Mouse (Mus musculus): ENCODE data around the gene Tinagl1.

The Tinagl1 gene

DNA sequence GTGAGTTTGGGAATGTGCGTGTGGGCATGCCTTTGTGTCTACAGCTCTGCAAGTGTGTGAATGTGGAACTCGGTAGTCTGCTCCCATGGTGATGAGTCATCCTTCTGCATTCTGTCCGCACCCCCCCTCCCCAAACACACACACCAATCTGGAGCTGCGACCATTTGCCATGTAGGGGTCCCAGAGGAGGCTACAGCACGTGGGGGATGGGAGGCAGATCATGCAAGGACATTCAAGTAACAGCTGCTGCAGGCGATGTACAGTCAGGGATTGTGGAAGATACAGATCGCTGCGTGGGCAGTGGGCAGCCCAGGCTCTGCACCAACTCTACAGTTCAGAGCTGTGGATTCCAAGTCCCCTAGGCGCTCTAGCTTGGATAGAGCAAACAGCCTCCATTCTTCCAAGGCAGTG is 33.9 kb downstream of the Tinagl1 start:
- 27% methylated on average over 9 of the region's 9 CpGs for whole genome bisulfite sequencing

GRCm38 (mm10) chr4:130139214-130139492 is 35.8 kb downstream of the Tinagl1 start, which contains the start of gene Hcrtr1:
TSS of gene Hcrtr1 (minus strand) at chr4:130139359.
- 3% methylated on average over 14 of the region's 15 CpGs for WGBS

DNA sequence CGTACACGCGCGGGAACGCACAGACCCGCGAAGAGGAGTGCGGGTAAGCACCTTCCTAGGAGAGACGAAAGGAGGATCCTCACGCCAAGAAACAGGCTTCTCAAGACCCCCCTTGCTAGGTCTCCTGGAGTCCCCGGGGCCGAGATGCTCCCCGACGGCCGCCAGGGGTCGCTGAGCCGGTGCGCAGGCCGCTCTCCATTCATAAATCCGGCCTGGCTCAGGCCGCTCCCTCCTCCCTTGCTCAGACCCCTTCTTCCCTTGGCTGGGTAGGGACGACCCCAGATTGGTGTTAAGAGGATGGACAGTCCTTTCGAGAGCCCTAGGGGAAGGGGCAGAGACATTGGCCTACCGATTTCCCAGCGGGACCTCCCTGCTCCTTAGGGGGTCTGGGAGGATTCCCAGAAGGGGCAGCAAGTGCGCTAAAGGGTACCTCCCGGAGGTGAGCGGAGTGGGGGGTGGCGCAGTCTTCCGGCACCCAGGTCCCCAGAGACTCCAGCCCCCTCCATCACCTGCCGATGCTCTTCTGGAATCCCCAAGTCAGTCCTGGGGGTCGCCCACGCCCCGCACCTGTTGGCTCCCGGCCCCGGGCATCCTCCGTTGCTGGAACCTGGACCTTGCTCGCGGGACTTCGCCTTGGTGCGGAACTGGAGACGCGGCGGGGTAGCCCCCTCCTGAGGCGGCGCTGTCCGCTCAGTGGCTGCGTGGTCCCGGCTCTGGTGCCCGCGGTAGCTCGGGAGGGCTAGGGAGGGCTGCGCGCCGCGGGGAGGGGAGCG is 36.3 kb downstream of the Tinagl1 start:
- WGBS: under 1% methylated on average over 56 of the region's 57 CpGs

DNA sequence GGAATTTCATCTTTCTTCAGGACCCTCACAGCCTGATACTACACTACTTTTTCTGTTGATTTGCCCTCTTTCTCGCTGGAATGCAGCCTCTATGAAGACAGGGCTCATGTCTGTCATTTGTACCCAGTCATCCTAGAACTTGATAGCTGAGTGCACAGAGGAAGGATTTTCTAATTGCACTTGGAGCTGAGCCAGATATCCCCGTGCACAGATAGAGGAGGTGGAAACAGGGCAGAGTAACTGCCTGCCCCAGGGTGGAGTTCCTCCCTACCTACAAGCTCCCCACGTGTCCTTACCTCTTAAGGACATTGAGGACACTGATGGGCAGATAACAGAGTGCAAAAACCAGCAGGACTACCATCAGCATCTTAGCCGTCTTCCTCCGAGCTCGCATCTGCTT is 41.5 kb downstream of the Tinagl1 start:
- WGBS: 71% methylated on average over 6 of the region's 6 CpGs

DNA sequence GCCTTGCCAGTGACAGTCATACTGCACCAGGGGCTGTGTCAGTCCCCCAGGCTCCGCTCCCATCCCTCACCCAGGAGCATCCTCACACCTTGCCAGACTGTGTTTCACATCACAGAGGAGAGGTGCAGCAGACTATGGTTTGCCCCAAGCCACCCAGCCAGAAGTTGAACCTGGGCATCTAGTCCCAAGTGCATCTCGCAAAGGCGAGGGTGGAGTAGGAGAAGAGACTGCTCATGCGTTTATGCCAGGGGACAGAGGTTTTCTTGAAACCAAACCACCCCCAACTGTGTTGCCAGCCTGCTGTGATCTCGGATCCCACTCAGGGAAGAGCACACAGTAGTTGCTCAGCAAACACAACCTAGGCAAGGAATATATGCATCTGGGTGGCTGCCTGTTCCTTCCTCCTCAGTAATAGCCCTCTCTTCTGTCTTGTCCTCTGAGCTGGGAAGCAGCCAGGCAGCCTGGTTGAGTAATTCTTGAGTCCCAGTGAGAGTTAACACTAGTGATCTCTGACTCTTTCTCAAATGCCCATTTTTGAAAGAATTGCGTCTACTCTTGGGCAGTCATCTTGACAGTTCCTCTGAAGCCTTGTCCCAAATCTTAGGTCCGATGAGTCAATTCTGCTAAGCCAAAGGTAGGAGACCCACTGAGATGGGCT is 43.3 kb downstream of the Tinagl1 start:
- WGBS: 79% methylated on average over 7 of the region's 7 CpGs

DNA sequence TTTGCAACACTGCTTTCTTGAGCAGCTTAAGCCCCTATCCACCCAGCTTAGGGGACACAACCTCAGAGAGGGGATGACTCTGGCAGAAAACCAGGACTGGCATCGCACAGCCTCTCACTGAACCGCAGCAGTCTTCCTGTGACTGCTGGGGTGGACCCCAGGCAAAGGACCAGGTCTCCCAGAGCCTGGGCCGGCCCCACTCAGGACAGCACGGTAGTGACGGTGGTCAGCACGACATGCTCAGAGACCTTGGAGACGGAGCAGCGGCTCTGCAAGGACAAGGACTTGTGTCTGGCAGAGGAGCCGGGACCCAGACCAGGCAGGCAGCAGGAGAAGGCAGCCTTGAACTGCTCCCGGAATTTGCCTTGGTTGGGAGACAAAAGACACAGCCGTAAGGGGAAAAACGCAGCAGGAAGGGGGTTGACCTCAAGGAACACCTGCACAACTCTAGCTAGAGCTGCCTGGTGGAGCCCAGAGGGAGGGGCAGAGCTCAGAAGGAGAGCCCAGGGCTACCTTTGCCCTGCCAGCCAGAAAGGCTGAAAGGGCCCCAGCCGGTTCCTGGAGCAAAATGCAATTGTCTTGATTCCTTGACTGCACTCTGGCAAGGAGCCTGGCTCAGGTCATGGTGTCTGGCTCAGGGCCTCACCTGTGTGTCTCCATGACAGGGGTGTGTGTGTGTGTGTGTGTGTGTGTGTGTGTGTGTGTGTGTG is 44.1 kb downstream of the Tinagl1 start:
- 72% methylated on average over 13 of the region's 13 CpGs for WGBS

GRCm38 (mm10) chr4:130130082-130130481 is 44.8 kb downstream of the Tinagl1 start:
- 68% methylated on average over 10 of the region's 10 CpGs for WGBS

DNA sequence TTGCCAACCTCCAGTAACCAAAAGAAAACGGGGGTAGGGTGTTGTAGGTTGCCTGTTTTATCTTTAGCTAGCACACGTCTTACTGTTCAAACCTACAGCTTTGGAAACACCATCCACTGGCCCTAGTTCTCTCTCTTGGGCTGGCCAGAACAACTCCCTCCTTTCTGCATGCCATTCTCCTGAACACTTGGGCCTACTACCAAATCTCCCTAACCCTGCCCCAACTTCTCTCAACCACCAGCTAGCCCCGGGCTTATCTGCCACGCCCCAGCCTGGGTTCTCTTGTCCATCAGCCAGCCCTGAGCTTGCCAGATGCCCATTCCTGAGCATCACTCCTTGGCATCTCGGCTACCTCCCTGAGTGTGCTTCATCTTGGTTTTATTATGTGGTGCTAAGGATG is 46.0 kb downstream of the Tinagl1 start:
- WGBS: 80% methylated on average over 5 of the region's 5 CpGs

DNA sequence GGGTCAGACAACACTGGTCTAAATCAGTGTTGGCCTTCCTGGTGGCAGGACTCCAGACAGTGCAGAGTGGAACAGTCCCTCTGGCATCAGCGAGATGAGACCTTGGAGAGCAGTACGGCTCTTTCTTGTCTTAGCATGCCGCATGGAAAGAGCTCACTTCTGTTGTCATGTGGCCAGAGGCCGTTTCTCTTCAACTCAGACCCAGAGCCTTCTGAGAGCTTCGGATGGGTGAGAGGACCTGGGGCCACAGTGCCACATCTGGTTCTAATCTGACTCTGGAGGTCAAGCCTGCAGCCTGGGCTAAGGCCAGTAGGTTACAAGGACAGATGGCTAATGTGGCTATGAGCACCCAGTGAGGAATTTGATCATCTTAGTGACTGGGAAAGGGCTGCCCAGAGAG is 49.0 kb downstream of the Tinagl1 start:
- WGBS: 78% methylated on average over 5 of the region's 5 CpGs

- 81% methylated on average over 6 of the region's 6 CpGs for WGBS
Measured at GRCm38 (mm10) chr4:130125164-130125563, 49.8 kb downstream of the Tinagl1 start.

DNA sequence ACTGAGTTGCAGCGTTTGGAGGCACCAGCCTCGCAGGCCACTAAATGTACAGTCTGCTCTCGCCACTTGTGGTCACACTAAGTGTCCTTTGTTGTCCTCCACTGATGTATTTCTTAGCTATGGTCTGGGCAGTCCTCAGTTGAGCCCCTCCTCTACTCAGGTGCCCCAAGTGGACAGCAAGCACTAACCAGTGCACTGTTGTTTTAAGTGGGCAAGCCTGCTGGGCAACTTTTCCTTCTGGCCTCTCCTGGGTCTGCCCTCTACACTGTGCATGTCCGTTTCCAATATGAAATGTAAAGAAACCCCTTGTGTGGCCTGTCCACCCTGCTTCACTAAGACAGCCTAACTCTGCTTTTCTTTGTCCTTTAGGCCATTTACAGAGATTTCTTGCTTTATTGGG is 50.8 kb downstream of the Tinagl1 start:
- WGBS: 95% methylated on average over 4 of the region's 4 CpGs

- WGBS: 77% methylated on average over 5 of the region's 5 CpGs
Measured at GRCm38 (mm10) chr4:130123020-130123419, 51.9 kb downstream of the Tinagl1 start.

GRCm38 (mm10) chr4:130121560-130121959 is 53.4 kb downstream of the Tinagl1 start:
- 76% methylated on average over 8 of the region's 8 CpGs for WGBS

GRCm38 (mm10) chr4:130120752-130121151 is 54.2 kb downstream of the Tinagl1 start:
- WGBS: 82% methylated on average over 4 of the region's 4 CpGs

Data from cerebral cortex, adult 2 months (tissue).